Mouse (Mus musculus) c-Kit-positive CD71-positive TER-119-positive erythroid progenitor cells, embryonic 14.5 days (primary cell): ENCODE data around the gene Mgmt.

Experiments
- DNase-seq: peaks from one replicate; pipeline ENCODE4 v3.0.0-alpha.2; 2013; ENCODE audit warnings: low spot score

Gene Mgmt

DNA sequence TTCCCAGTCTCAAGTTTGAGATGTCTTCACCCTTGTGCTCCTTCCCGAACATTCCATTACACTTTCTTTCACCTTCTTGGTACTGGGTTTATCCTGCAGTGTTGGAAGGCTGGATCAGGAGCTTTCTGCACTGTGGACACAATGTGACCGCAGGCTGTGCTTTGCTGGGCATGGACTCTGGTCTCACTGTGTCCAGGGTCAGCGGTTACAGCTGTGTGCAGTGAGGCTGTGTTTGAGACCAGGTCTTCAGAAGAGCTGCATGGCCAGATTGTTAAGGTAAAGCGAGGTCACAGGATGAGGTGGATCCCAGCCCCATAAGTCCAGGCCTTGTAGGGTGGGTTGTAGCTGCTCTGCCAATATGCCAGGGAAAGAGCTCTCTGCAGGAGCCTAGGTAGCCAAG is 18.5 kb downstream of the Mgmt start:
- no peak for DNase-seq

DNA sequence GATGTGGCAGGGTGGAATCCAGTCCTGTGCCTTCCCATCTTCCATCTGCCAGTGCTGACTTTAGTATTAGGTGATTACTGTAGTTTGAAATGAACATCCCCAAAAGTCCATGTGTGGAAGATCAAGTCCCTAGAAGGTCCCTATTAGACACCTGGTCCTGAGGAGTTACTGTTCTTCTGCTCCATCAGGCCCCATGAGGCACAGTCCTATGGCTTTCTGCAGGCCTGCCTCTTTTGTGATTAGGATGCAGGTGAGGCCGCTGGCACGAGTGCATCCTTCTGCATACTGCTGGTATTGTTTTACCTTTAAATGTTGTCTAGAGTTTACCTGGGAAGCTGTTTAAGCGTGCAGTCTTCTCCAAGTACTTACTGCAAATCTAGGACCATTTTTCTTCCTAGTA is 21.6 kb downstream of the Mgmt start:
- DNase-seq: no peak

DNA sequence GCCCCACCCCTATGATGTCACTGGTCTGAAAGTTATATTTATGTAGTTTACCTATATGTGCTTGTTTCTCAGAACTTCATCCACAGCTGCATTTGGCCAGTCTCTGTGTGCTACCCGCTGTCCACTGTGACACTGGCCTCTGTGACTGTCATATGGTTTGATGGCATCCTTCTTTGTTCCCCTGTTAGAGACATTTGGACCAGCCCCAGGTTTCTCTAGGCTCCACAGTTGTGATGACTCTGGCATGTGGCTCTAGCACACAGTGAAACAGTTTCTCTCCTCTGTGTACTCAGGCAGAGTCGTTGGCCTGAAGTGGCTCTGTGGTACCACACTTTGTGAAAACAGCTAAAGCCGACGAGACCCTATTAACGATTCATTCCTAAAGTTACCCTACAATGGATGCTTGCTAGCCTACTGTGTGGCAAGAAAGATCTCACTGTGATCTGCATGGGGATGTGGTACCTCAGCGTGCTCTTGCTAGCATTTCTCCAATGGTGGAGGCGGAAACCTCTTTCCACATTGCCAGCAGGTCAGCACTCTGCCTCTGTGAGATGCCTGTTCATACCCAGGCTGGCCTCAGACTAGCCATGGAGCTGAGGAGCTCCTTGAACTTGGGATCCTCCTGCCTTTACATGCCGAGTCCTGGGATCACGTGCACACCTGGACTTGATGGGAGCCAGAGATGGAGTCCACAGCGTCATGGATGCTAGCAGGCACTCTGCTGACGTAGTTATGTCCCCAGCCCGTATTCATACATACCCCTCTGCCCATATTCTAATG is 26.8 kb downstream of the Mgmt start:
- DNase-seq: no peak

DNA sequence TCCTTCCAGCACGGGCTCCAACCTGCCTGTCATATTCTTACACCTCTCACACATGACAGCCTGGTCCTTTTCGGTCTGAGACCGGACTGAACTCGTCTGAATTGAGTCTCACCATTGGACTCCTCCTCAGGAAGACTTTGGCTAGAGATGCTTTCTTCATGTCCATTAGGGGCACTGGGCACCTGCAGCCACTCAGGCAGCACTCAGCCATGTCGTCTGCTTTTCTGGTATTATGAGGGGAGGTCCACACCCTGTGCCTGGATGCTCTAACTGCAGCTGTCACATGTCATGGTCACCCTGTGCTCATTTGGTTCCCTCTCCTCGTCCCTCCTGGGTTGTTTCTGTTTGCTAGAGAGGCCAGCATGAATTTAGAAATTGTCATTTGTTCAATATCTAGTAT is 27.8 kb downstream of the Mgmt start:
- DNase-seq: no peak

DNA sequence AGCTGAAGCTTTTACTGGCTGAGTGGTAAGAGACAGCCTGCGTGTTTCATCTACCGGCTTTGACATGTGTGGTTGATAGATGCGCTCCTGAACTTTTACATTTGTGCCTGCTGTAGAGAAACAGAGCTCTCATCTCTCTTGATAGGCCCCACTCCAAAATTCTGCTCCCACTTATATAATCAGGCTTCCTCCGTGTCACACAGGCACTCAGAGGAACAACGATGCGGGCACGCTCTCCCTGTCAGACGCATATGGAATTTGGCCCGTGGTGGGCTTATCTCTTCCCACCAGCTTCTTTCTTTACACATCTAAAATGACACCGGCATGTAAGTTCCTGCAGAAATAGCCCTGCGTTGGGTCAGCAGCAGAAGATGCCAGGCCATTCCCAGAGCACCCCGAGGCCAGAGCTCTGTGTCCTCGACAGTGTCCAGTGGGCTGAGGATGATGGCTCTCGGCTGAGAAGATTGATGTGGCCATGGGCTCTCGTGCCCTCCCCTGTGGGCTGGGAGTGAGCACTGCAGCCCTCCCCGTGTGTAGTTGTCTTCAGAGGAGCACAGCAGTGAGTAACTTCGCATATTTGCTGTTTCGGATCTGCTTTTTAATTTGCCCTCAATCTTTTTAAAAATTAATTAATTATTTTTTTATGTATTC is 30.3 kb downstream of the Mgmt start:
- DNase-seq: no peak

DNA sequence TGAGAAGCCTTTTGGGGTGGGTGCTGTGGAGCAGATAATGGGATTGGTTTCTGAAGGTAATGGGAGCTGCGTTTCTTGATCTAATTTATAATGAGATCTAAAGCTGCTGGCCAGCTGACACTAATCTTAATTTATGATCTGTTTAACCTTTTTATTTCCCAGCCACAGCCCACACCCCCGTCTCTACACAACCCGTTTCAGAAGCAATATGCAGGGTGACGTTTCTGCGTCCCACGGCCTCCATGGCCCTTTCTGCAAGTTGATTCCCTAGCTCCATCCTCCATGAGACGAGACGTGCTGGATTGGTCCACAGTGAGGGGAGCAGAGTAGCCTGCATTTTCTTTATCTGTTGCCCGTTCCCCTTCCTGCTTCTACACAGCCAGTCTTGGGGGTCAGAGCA is 31.8 kb downstream of the Mgmt start:
- DNase-seq: no peak

DNA sequence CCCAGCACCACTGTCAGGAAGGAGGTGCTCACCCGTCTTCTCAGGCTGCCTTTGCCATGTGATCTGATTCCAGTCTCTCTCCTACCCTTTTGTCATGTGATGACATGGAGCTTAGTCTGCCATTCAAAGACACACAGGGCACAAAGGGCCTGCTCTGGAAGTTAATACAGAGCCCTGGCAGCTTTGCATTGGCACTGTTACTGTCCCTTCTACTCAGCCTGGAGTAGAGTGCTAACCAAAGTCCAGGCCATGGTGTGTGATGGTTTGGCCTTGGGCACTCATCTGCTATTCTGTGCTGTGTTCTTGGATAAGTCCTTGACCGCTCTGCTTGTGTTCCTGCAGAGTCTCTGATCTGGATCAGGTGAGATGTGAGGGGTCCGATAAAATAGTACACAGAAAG is 36.0 kb downstream of the Mgmt start:
- no peak for DNase-seq

DNA sequence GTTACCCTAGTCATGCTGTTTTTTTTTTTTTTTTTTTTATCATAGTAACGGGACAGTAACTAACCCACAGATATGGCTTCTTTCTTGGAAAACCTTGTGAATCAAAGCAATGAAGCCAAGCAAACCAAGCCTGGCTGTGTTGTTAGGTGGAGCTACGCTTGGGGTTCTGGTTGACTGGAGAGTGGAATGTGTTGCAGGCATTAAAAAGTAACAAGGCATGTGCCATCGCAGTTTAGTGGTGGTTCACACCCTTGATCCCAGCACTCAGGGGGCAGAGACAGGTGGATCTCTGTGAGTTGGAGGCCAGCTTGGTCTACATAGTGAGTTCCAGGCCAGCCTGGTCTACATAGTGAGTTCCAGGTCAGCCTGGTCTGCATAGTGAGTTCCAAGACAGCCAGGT is 39.0 kb downstream of the Mgmt start:
- DNase-seq: no peak

DNA sequence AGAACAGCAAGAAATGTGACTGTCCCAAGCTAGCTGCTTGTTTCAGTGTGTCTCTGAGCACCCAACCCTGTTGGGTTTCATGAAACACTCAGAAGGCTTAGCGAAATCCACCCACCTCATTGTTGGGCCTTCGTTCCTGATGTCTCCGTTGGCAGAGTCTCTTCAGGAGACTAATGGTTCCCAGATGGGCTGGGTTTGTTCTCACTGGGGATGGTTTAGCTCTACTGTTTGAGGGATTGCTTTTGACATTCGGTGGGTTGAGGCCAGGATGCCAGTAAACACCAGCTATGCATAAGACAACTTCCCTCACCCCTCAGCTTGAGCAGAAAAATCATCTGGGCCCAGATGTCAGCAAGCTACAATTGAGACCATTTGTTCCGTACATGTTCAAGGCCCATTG is 39.9 kb downstream of the Mgmt start:
- no peak for DNase-seq

DNA sequence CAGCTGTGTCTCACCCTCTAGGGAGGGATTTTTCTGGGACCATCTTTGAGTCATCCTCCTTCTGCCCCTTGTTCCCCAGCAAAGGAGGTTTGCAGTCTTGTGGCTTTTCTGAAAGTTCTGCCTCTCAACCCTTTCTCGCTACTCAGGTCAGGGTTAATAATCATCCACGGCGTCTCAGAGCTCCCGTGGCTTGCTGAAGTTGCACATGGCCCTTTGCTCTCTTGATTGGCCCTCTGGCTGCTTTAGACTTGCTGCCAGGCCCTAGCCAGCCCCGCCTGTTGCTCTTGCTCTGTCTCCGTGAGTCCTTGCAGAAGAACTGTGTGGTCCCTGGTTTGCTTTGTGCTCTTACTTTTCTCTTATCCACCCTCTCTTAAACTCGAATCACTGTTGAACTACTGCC is 40.4 kb downstream of the Mgmt start:
- DNase-seq: no peak

DNA sequence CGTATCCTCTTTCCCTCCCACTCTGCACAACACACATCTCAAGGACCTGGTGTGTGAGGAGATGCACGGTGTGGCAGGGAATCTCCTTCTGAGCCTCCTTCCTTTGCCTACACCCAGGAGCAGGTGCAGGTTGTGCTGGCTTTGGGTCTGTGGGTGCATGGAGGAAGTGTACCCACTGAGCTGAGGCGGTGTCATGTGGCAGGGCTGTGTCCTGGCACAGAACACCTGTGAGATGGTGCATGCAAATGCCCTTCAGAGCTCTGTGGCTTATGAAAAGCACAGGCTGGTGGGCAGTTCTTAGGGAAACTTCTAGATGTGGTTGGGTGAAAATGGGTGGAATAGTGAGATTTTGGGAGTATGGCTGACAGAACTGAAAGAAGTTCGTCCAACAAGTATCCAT is 44.0 kb downstream of the Mgmt start:
- no peak for DNase-seq

DNA sequence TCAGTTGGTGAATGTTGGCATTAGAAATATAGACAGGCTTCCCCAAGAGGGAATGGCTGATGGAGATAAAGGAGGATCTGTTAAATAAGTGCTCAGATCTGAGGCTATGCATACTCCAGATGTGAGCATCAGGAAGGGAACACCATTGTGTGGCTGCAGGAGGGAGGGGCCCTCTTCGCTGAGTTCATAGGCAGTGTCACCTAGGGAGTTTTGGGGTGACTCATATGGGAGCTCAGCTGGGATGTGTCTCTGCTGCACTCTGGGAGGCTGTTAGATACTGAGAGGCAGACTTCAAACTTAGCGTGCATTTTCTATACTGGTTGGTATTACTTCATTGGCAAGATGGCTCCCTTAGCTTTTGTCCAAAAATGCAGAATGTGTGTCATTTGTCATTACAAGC is 48.0 kb downstream of the Mgmt start:
- no peak for DNase-seq

DNA sequence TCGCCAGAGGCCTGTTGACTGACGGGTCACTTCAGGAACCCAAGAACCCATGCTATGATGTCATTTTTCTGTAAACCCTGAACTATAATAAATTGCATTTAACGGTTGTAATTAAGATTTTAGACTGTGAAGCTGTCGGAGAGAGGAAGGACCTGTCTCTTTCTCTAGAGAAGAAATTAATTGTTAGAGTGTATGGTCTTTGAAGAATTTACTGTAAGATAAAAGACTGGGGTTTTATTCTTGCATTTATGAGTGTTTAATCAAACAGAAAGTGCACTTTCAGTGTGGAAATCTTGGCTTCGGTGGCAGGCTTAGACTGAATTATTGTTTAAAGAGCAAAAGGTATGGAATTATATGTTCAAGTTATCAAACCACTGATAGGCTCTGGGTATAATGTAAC is 49.5 kb downstream of the Mgmt start:
- no peak for DNase-seq

DNA sequence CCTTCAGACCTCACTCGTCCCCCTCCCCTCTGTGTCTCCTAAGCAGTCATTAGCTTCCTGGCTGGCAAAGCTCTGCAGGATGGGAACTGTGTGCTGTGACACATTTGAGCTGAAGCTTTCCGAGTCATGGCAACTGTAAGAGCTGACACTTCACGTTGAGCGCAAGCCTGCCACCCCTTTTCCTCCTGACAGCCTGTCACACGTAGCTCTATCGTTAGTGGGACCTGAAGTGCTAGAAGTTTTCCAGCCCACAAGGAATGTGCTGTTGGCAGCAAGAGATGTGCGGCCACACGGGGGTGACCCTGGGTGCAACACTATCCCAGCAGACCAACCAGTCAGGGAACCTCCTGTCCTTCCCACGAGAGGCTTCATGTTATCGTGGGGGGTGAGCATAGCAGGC is 51.3 kb downstream of the Mgmt start:
- DNase-seq: no peak

DNA sequence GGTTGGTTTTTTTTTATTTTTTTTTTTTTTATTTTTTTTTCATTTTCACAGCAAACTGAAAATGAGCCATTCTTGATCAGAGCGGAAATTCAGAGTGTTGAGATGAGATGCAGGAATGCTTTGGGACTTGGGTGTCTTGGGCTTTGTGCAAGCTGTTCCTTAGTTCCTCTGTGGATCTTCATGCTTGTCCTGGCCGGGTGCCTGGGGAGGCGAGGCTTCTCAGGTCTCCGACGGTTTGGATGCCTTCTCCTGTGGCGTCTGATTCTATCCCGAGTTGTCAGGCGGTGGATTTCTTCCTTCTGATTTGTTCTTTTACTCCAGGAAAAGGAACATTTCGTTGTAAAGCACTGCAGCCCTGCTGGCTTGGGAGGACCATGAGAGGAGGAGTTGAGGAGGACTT is 51.7 kb downstream of the Mgmt start:
- no peak for DNase-seq

DNA sequence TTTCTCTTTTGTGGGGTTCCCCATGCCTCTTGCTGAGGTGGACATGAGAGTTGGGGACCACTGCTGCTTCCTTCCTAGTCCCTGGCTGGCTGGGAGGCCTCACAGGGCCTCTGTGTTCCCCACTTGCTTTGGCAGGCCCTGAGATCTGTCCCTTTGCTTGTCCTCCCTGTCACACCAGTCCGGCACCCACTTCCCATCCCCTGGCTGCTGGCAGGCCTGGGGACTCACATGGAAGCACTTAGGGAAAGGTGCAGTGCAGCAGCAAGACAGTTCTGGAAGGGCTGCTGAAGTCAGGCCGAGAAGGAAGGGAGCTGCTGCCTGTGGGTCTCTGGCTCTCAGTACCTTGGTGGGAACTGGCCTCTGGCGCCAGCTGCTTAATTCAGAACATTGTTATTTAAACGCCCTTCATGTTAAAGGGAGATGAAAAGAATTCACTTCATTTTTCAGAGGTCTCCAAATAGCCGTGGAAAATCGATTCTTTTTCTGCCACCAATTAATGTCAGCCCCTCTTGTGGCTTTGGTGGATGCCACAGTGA is 53.9 kb downstream of the Mgmt start:
- no peak for DNase-seq

DNA sequence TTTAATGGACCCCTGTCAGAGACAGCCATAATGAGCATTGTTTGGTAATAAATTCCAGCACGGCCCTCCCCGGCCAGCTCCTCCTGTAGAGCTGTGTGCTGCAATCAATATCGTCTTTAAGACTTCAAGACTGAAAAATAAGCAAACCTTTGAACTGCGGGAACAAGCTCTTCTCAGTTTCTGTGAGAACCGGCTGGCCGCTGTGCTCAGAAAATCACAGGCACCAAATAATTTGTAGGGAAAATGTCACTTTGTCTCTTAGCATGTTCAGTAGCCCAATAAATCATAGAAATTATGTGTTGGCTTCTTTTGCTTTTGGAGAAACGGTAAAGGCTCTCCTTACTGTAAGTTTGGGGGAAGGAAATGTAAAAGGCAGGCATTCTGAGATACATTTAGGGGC is 58.2 kb downstream of the Mgmt start:
- DNase-seq: no peak

DNA sequence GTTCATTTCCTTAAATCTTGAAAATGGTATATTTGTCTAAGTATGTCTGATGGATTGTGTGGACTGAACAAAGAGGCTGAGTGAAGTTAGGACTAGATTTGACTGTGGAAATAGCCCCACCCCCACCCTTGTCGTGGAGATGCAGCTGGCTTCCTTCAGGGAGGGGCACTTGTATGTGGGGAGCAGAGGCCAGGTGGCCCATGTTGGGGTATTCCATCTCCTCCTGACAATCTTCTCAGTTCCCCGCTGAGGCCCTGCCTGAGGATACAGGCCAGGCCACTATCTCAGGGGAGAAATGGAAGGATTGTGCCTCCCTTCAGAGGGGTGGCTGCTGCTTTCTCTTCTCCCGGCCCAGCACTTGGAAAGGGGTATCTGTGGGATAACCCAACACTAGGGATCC is 58.8 kb downstream of the Mgmt start:
- DNase-seq: no peak

DNA sequence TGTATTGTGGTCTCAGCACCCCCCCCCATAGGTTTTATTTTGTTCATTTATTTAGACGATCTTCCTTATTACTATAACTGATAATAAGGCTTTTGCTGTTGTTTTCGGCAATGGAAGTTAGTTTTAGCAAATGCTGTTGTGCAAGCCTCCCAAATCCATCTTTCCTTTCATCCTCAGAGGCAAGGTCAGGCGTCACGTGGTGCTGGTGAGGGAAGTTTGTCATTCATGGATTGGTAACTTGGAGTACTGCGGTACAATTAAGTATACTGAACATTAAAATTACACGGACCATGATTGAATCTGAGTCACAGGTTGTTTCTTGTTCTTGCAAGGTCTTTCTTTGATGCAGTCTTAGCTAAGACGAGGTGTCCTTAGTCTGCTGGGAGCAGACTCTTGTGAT is 77.9 kb downstream of the Mgmt start:
- DNase-seq: no peak

DNA sequence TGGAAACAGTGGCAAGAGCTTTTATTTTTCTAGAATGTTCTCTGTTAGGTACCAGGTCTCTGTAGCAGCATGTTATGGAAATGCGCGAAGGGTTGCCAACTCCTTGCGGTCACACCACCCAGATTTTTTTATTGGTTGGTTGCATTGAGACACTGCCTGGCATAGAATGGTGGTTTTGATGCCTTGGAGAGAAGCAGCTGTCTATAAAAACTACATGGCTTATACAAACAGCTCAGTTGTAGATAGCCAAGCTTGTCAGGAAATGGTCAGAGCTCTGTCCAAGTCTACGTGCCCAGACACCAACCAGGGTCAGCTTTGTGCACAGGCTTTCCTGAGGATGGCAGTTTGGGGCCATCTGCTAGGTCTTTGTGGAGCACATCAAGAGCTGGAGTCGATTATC is 80.6 kb downstream of the Mgmt start:
- no peak for DNase-seq

DNA sequence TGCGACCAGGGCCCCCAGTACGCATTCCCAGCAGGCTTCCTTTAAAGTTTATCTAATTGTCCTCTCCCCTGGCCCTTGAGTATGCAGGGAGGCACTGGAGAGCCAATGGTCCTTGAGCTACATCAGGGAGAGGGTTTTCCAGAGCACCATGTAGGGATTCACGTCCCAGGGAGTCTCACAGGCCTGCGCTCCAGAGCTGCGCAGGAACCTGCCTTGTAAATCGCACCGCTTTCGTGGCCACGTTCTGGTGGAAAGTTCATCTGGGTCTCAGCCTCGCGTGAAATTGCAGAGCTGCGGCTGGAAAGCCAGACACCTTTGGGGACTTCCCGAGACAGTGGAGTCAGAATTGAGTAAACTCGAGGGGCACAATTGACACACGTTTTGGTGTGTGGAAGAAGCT is 103.0 kb downstream of the Mgmt start:
- no peak for DNase-seq

DNA sequence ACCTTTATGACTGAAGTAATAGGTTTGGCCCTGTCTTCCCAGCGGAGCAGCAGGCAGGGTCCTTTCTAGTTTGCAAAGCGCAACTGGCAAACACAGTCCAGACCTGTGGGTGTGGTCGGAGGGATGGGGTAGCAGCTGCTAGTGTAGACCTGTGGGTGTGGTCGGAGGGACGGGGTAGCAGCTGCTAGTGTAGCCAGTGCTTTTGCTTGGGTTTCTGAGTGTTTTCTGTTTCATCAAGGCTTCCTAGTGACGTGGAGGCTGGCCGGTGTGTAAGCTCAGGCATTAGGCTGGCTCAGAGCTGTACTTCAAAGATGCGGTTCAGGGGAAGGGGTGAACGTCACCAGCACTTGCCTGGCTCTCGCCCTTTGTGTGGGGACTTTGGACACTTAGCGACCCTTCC is 106.3 kb downstream of the Mgmt start:
- DNase-seq: no peak

DNA sequence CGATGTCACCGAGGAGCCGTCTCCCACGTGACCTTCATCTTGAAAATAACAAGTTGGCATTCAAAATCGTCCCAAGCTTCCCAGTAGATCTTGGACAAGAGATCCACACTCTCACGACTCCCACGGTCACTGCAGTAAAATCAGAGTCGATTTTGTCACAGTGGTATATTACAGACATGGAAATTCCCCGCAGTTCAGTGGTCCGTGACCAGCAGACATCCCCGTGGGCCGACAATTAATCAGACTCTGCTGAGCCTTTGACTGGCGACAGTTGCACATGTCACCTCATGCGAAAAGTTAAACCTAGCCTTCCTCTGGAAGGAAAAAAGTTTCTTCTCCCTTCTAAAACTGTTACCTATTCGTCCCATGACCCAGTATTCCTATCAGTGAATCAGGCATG is 106.8 kb downstream of the Mgmt start:
- DNase-seq: no peak

DNA sequence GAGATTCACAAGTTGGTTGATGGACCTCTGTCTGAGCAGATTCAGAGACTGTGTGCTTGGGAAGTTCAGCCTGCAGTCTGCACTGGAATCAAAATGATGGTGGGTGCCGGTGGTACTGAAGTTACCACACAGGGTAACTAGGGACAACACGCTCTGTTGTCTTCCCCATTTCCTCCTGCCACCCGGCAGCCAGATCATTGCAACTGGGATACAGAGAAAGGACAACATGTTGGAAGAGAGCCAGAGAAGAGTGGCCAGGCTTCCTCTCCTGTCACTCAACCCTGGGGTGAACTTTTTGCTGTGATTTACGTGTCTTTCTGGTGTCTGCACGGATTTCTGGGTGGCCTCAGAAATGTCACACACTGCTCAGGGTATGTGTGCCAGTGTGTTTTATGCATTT is 107.4 kb downstream of the Mgmt start:
- no peak for DNase-seq
